Mouse (Mus musculus) midbrain, postnatal 0 days (tissue): ENCODE data around the gene Ube2d1. TPM values are rescaled to one million over a fixed set of nuclear protein-coding genes. Genes with fewer than 3 reads are reported as not detected.

Experiments used
- ATAC-seq: fragments of 200-750 bp; cut with Nextera tagmentation; 2 replicates; pipeline ENCODE4 v1.8.0; 2017; ENCODE audit warnings: moderate number of reproducible peaks, mild to moderate bottlenecking, moderate TSS enrichment, moderate library complexity; ENCODE audit not compliant: low FRiP score
- DNase-seq: peaks from one replicate; pipeline ENCODE4 v3.0.0-alpha.2; 2015; ENCODE audit warnings: low spot score
- H3K27ac ChIP-seq: fragments of 300-500 bp; sonication (generic); 2 replicates; pipeline ENCODE4 v1.5.1; 2014; ENCODE audit warnings: low read depth, mild to moderate bottlenecking, low read length, mixed read lengths
- H3K27me3 ChIP-seq: fragments of 300-500 bp; sonication (generic); 2 replicates; pipeline ENCODE4 v1.6.1; 2014; ENCODE audit warnings: low read length, control low read depth, mixed read lengths; ENCODE audit not compliant: insufficient read depth
- H3K36me3 ChIP-seq: fragments of 300-500 bp; sonication (generic); 2 replicates; pipeline ENCODE4 v1.6.1; 2014; ENCODE audit warnings: low read length, control low read depth, mixed read lengths; ENCODE audit not compliant: insufficient read depth
- H3K4me1 ChIP-seq: fragments of 300-500 bp; sonication (generic); 2 replicates; pipeline ENCODE4 v1.6.1; 2014; ENCODE audit warnings: mild to moderate bottlenecking, control low read depth, antibody characterized with exemption, low read length, mixed read lengths; ENCODE audit not compliant: insufficient read depth
- H3K4me2 ChIP-seq: fragments of 300-500 bp; sonication (generic); 2 replicates; pipeline ENCODE4 v1.6.1; 2014; ENCODE audit warnings: low read depth, mild to moderate bottlenecking, low read length, mixed read lengths; ENCODE audit not compliant: poor library complexity, severe bottlenecking
- H3K4me3 ChIP-seq: fragments of 300-500 bp; sonication (generic); 2 replicates; pipeline ENCODE4 v1.5.1; 2014; ENCODE audit warnings: low read depth, mild to moderate bottlenecking, low read length, moderate library complexity
- H3K9ac ChIP-seq: fragments of 300-500 bp; sonication (generic); replicated peaks from 2 replicates; pipeline ENCODE4 v1.6.1; 2014; ENCODE audit warnings: mild to moderate bottlenecking, low read length, moderate library complexity, mixed read lengths; ENCODE audit not compliant: poor library complexity, severe bottlenecking
- H3K9me3 ChIP-seq: fragments of 300-500 bp; sonication (generic); 2 replicates; pipeline ENCODE4 v1.6.1; 2016; ENCODE audit warnings: low read length, control low read depth
- CTCF ChIP-seq: IDR thresholded peaks from 2 replicates; pipeline ENCODE4 v1.5.1; 2016; ENCODE audit warnings: antibody characterized with exemption, mild to moderate bottlenecking
- WGBS: fragments of 180-500 bp; shearing (Covaris S2); extraction: QIAGEN DNeasy Blood & Tissue Kit; methylation state at CpG from one replicate; pipeline ENCODE4 v1.1.7; 2014; 5-methylcytosine and 5-hydroxymethylcytosine counted together
- polyA plus RNA-seq: library from polyadenylated mRNA; unstranded; fragments of >200 nt; fragmentation: Nextera tagmentation; extraction: Ambion mirVana; gene quantifications from 2 replicates; pipeline ENCODE4 v1.2.1, GENCODE M21; 2015
- total RNA-seq: library from RNA; depleted of rRNA; stranded (reverse); fragments of >200 nt; gene quantifications from 2 replicates; pipeline ENCODE4 v1.2.3, GENCODE M21; 2014

Ube2d1 gene
- total and polyA plus RNA-seq, 2 experiments from 2014 or later, result 100 to 179 TPM

DNA sequence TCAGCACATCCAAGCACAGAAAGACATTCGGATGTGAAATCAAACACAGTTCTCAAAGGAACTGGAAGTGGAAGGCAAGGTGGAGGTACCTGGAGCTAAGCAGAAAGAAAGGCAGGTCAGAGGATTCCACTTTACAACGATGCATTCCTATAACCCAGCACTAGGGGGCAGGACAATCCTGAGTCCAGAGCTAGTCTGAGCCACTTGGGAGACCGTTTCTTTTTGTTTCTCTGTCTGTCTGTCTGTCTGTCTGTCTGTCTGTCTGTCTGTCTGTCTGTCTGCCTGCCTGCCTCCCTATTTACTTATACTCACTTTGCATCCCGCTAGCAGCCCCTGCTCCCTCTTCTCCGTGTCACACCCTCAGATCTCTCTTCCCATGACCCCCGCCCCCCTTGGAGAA, 21.1 kb upstream of the Ube2d1 start:
- Histone ChIP-seq H3K9ac (no peak overlapping the region), H3K9me3 (no peaks in the 10 kb centered on the region), H3K4me1 (no peaks in the 10 kb centered on the region), H3K27ac (no peak overlapping the region), H3K4me2 (peak overlapping the region; percentile 31; the same call in 1 of the 2 replicates), H3K27me3 (no peaks in the 10 kb centered on the region), H3K4me3 (no peak overlapping the region), H3K36me3 (no peaks in the 10 kb centered on the region)
- WGBS, result 32% methylated on average over 6 of the region's 6 CpGs
- DNase-seq, result peak; percentile 54
- TF ChIP-seq CTCF, result peak; percentile 72
- no peak for ATAC-seq

GRCm38 (mm10) chr10:71302490-71302889, 17.4 kb upstream of the Ube2d1 start:
- Histone ChIP-seq H3K4me1 (no peaks in the 10 kb centered on the region), H3K27me3 (no peaks in the 10 kb centered on the region), H3K36me3 (no peaks in the 10 kb centered on the region), H3K4me2 (no peak overlapping the region), H3K27ac (no peak overlapping the region), H3K9ac (no peak overlapping the region), H3K9me3 (no peaks in the 10 kb centered on the region), H3K4me3 (no peak overlapping the region)
- ATAC-seq, result no peak
- peak; percentile 25 for DNase-seq
- WGBS, result 21% methylated on average over 5 of the region's 5 CpGs
- TF ChIP-seq CTCF, result peak; percentile 53

- H3K9me3 ChIP-seq, result no peaks in the 10 kb centered on the region
- no peaks in the 10 kb centered on the region for H3K4me1 ChIP-seq
- no peak for TF ChIP-seq CTCF
- 87% methylated on average over 16 of the region's 16 CpGs for WGBS
- H3K4me3 ChIP-seq, result no peak overlapping the region
- H3K27ac ChIP-seq, result no peak overlapping the region
- no peaks in the 10 kb centered on the region for H3K36me3 ChIP-seq
- ATAC-seq (no peak), DNase-seq (no peak)
- no peaks in the 10 kb centered on the region for H3K27me3 ChIP-seq
- no peak overlapping the region for H3K4me2 ChIP-seq
- H3K9ac ChIP-seq, result no peak overlapping the region
These were observed 15.1 kb upstream of the Ube2d1 start for GRCm38 (mm10) chr10:71300161-71300560.

DNA sequence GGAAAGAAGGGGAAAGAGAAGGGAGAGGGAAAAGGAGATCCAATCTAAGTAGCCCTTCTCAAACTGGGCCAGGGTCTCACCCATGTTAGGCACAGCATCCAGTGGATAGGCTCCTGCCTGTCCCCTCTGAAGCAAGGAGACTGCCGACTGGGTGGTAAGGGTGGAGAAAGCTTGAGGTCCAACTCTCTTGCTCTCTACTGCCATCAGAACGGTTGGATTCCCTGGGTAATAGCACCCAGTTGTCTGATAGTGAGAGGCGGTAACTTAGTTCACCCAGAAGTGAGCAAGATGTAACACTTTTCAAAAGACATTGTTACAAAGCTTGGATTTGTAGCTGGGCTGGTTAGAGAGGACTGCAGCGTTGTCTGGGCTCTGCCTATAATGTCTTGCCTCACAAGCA, 8.2 kb upstream of the Ube2d1 start:
- Histone ChIP-seq H3K4me2 (no peak overlapping the region), H3K4me1 (no peaks in the 10 kb centered on the region), H3K9me3 (no peaks in the 10 kb centered on the region), H3K9ac (no peak overlapping the region), H3K27ac (no peak overlapping the region), H3K4me3 (no peak overlapping the region), H3K36me3 (no peaks in the 10 kb centered on the region), H3K27me3 (no peaks in the 10 kb centered on the region)
- DNase-seq, result no peak
- no peak for ATAC-seq
- peak; percentile 19 for TF ChIP-seq CTCF
- WGBS, result 56% methylated on average over 4 of the region's 4 CpGs

DNA sequence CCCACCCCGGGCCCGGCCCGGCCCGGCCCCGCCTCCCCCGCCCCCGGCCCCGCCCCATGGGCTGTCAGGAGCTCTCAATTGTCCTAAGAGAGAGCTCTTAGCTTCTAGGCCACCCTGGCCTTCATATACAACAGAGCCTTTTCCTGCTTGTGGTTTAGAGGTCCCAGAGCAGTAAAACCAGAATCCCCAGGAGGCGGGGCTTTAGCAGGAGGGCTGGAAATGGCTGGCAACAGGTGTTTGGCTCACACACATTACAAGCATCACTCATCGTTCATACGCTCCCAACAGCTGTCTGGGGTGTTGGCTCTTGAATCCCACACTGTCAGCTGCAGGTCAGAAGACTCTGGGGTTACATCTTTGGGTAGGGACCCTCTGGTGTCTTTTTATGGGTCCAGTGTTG, 7.2 kb upstream of the Ube2d1 start:
- TF ChIP-seq CTCF, result no peak
- Histone ChIP-seq H3K9ac (no peak overlapping the region), H3K27me3 (no peaks in the 10 kb centered on the region), H3K4me3 (no peak overlapping the region), H3K9me3 (no peaks in the 10 kb centered on the region), H3K4me2 (no peak overlapping the region), H3K36me3 (no peaks in the 10 kb centered on the region), H3K27ac (no peak overlapping the region), H3K4me1 (no peaks in the 10 kb centered on the region)
- ATAC-seq (no peak), DNase-seq (no peak)
- 17% methylated on average over 7 of the region's 11 CpGs for WGBS

GRCm38 (mm10) chr10:71291801-71292200, 6.7 kb upstream of the Ube2d1 start:
- Histone ChIP-seq H3K27me3 (no peaks in the 10 kb centered on the region), H3K9me3 (no peaks in the 10 kb centered on the region), H3K4me1 (no peaks in the 10 kb centered on the region), H3K4me3 (no peak overlapping the region), H3K27ac (no peak overlapping the region), H3K9ac (no peak overlapping the region), H3K36me3 (no peaks in the 10 kb centered on the region), H3K4me2 (no peak overlapping the region)
- 0 out of 2 replicates have a peak, but pooled peaks have one; percentile 2 for TF ChIP-seq CTCF
- whole genome bisulfite sequencing, result 26% methylated on average over 4 of the region's 4 CpGs
- no peak for ATAC-seq
- DNase-seq, result no peak
